Mouse (Mus musculus) liver, adult 2 months (tissue): Measurements from ENCODE around the gene Sult4a1. TPM values are rescaled to one million over a fixed set of nuclear protein-coding genes. Genes with fewer than 3 reads are reported as not detected.

Experiments used
- DNase-seq: peaks from one replicate; pipeline ENCODE4 v3.0.0-alpha.2; 2011; ENCODE audit warnings: low read depth, low spot score; ENCODE audit errors: extremely low read depth
- H3K27ac ChIP-seq: fragments of 200-500 bp; replicated peaks from 2 replicates; pipeline ENCODE4 v1.5.1; 2012; ENCODE audit warnings: low read depth, mild to moderate bottlenecking, control low read depth, inconsistent platforms, low read length; ENCODE audit not compliant: insufficient read depth
- H3K27me3 ChIP-seq: fragments of 200-500 bp; 2 replicates; pipeline ENCODE4 v1.6.1; 2012; ENCODE audit warnings: mild to moderate bottlenecking, moderate library complexity, low read length, inconsistent platforms; ENCODE audit not compliant: control insufficient read depth, insufficient read depth
- H3K36me3 ChIP-seq: fragments of 200-500 bp; 2 replicates; pipeline ENCODE4 v1.6.1; 2012; ENCODE audit warnings: low read length, inconsistent platforms; ENCODE audit not compliant: control insufficient read depth, insufficient read depth
- H3K4me1 ChIP-seq: fragments of 200-500 bp; 2 replicates; pipeline ENCODE4 v1.6.1; 2011; ENCODE audit warnings: low read length; ENCODE audit not compliant: control insufficient read depth, insufficient read depth
- H3K4me3 ChIP-seq: fragments of 200-500 bp; 2 replicates; pipeline ENCODE4 v1.5.1; 2011; ENCODE audit warnings: low read depth, mild to moderate bottlenecking, control low read depth, low read length, moderate library complexity; ENCODE audit not compliant: insufficient read depth
- H3K79me2 ChIP-seq: fragments of 200-500 bp; 2 replicates; pipeline ENCODE4 v1.6.1; 2012; ENCODE audit warnings: inconsistent platforms, mild to moderate bottlenecking, low read length, moderate library complexity; ENCODE audit not compliant: control insufficient read depth, insufficient read depth
- H3K9ac ChIP-seq: fragments of 200-500 bp; 2 replicates; pipeline ENCODE4 v1.6.1; 2012; ENCODE audit warnings: low read depth, mild to moderate bottlenecking, control low read depth, inconsistent platforms, low read length
- CTCF ChIP-seq: fragments of 200-500 bp; IDR thresholded peaks from 2 replicates; pipeline ENCODE4 v1.5.1; 2011; ENCODE audit warnings: low read depth, low read length, control low read depth
- POLR2A ChIP-seq: fragments of 200-500 bp; IDR thresholded peaks from 2 replicates; pipeline ENCODE4 v1.6.1; 2011; ENCODE audit warnings: low read length, control low read depth; ENCODE audit not compliant: insufficient read depth; ENCODE audit errors: extremely low read depth
- WGBS: fragments of 180-500 bp; shearing (Covaris S2); methylation state at CpG from one replicate; pipeline ENCODE4 v1.1.7; 2018; 5-methylcytosine and 5-hydroxymethylcytosine counted together
- polyA plus RNA-seq: library from polyadenylated mRNA; depleted of rRNA; stranded (reverse); fragments of >200 nt; gene quantifications from 2 replicates; pipeline ENCODE4 v1.2.3, GENCODE M21; 2012; rRNA removed
- total RNA-seq: library from RNA; depleted of rRNA; stranded (reverse); fragments of >200 nt; gene quantifications from 2 replicates; pipeline ENCODE4 v1.2.3, GENCODE M21; 2014; rRNA removed

Gene Sult4a1
- total and polyA plus RNA-seq, 2 experiments, result not detected

- no peak for DNase-seq
- Histone ChIP-seq H3K4me3 (no peak overlapping the region), H3K27ac (no peak overlapping the region), H3K27me3 (no peaks in the 10 kb centered on the region; the same call in 1 of the 2 replicates), H3K4me1 (no peaks in the 10 kb centered on the region), H3K79me2 (no peaks in the 10 kb centered on the region), H3K36me3 (no peaks in the 10 kb centered on the region), H3K9ac (no peak overlapping the region)
- WGBS, result 88% methylated on average over 4 of the region's 4 CpGs
- TF ChIP-seq POLR2A, result no peak
- TF ChIP-seq CTCF, result no peak
These were observed 52.3 kb downstream of the Sult4a1 start for GRCm38 (mm10) chr15:84053240-84053639.

- H3K27me3 ChIP-seq, result no peaks in the 10 kb centered on the region; the same call in 1 of the 2 replicates
- TF ChIP-seq POLR2A (no peak), CTCF (no peak)
- no peaks in the 10 kb centered on the region for H3K4me1 ChIP-seq
- H3K79me2 ChIP-seq, result no peaks in the 10 kb centered on the region
- no peaks in the 10 kb centered on the region for H3K36me3 ChIP-seq
- no peak overlapping the region for H3K27ac ChIP-seq
- H3K9ac ChIP-seq, result no peak overlapping the region
- H3K4me3 ChIP-seq, result no peak overlapping the region
- 73% methylated on average over 9 of the region's 9 CpGs for WGBS
- no peak for DNase-seq
These were observed 53.2 kb downstream of the Sult4a1 start for GRCm38 (mm10) chr15:84052390-84052789.

- Histone ChIP-seq H3K79me2 (no peaks in the 10 kb centered on the region), H3K36me3 (no peaks in the 10 kb centered on the region), H3K4me1 (no peaks in the 10 kb centered on the region), H3K4me3 (no peak overlapping the region), H3K27ac (no peak overlapping the region), H3K9ac (no peak overlapping the region), H3K27me3 (no peaks in the 10 kb centered on the region; the same call in 1 of the 2 replicates)
- WGBS, result 69% methylated on average over 7 of the region's 7 CpGs
- DNase-seq, result no peak
- TF ChIP-seq POLR2A, result no peak
- no peak for TF ChIP-seq CTCF
These were observed 56.0 kb downstream of the Sult4a1 start for GRCm38 (mm10) chr15:84049570-84049969.

GRCm38 (mm10) chr15:84045562-84045961, 60.0 kb downstream of the Sult4a1 start:
- Histone ChIP-seq H3K79me2 (no peaks in the 10 kb centered on the region), H3K4me3 (no peak overlapping the region), H3K36me3 (no peaks in the 10 kb centered on the region), H3K4me1 (no peaks in the 10 kb centered on the region), H3K27ac (no peak overlapping the region), H3K9ac (no peak overlapping the region), H3K27me3 (no peaks in the 10 kb centered on the region)
- no peak for DNase-seq
- no peak for TF ChIP-seq POLR2A
- no peak for TF ChIP-seq CTCF
- WGBS, result 91% methylated on average over 6 of the region's 6 CpGs

- Histone ChIP-seq H3K4me1 (no peaks in the 10 kb centered on the region), H3K27ac (no peak overlapping the region), H3K9ac (no peak overlapping the region), H3K4me3 (no peak overlapping the region), H3K79me2 (no peaks in the 10 kb centered on the region), H3K36me3 (no peaks in the 10 kb centered on the region), H3K27me3 (peaks cover 2% of the 10 kb centered on the region; the same call in 1 of the 2 replicates)
- DNase-seq, result no peak
- TF ChIP-seq POLR2A (no peak), CTCF (no peak)
- 80% methylated on average over 5 of the region's 5 CpGs for WGBS
These were observed 68.5 kb downstream of the Sult4a1 start for GRCm38 (mm10) chr15:84037067-84037466.

Other genes with a start within 250 kb of the Sult4a1 start
- not detected in 2 replicates for gene Efcab6, start 40.4 kb downstream of the Sult4a1 start, total RNA-seq
- gene Efcab6, start 40.4 kb downstream of the Sult4a1 start, polyA plus RNA-seq, result not detected in 2 replicates
- 0.07 and 0.28 TPM in 2 replicates for gene Pnpla5, start 17.4 kb upstream of the Sult4a1 start, total RNA-seq
- gene Pnpla5, start 17.4 kb upstream of the Sult4a1 start, polyA plus RNA-seq, result 0.13 TPM in 1 of 2 replicates, not detected in the other
- gene Pnpla3, start 62.1 kb upstream of the Sult4a1 start, total RNA-seq, result 1.2 and 2.6 TPM in 2 replicates
- gene Pnpla3, start 62.1 kb upstream of the Sult4a1 start, polyA plus RNA-seq, result 4.7 and 10.6 TPM in 2 replicates
- 46.4 and 58.3 TPM in 2 replicates for gene Samm50, start 86.5 kb upstream of the Sult4a1 start, total RNA-seq
- 8.8 and 11.5 TPM in 2 replicates for gene Samm50, start 86.5 kb upstream of the Sult4a1 start, polyA plus RNA-seq
- 0.55 and 0.94 TPM in 2 replicates for gene Parvb, start 126.3 kb upstream of the Sult4a1 start, total RNA-seq
- 1.4 and 2.0 TPM in 2 replicates for gene Parvb, start 126.3 kb upstream of the Sult4a1 start, polyA plus RNA-seq
- gene Parvg, start 218.3 kb upstream of the Sult4a1 start, total RNA-seq, result 0.74 and 1.3 TPM in 2 replicates
- gene Parvg, start 218.3 kb upstream of the Sult4a1 start, polyA plus RNA-seq, result 0.85 and 0.95 TPM in 2 replicates